Mouse (Mus musculus) cerebellum, adult 11-12 months (tissue): ENCODE data around the gene Arfgap2.

Experiments used
- DNase-seq: peaks from one replicate; pipeline ENCODE4 v3.0.0; 2022

Gene Arfgap2

DNA sequence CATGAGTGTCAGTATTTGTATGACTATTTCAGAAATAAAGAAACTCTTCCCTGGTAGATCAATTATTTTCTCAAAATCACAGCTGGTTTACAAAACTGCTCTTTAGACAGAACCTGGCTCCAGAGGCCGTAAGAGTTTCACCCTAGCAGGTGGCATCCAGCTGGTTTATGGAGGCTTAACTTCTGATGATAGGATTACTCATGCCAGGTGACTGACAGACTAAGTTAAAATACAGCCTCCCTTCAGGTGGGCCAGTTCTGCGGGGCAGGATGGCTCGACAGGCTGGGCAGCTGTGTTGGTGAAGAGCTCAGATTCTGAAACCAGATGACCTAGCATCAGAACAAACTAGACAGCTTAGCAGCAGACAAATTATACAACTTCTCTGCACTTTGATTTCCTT is 44.8 kb downstream of the Arfgap2 start:
- no peak for DNase-seq

- no peak for DNase-seq
Measured at GRCm38 (mm10) chr2:91312578-91313311, 48.0 kb downstream of the Arfgap2 start.

DNA sequence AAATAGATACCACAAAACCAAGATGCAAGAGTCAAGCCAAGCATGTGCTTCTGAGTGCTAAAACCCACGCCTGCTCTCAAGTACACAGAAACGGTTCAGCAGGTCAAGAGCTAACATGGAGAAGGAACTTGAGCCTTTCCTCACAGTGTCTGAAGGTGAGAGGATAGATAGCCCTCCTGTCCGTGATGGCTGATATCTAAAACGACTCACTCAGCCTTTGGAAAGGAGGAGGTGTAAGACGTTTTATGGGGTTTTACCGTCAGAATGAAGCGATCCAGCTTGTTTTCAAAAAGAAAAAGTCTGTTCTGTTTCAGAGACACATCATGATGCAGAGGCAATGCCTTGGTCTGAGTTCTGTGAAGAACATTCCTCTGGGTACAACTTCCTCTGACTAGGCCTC is 49.4 kb downstream of the Arfgap2 start:
- DNase-seq: no peak

GRCm38 (mm10) chr2:91320559-91321529 is 56.1 kb downstream of the Arfgap2 start:
- no peak for DNase-seq

GRCm38 (mm10) chr2:91321923-91322322 is 57.1 kb downstream of the Arfgap2 start:
- no peak for DNase-seq

DNA sequence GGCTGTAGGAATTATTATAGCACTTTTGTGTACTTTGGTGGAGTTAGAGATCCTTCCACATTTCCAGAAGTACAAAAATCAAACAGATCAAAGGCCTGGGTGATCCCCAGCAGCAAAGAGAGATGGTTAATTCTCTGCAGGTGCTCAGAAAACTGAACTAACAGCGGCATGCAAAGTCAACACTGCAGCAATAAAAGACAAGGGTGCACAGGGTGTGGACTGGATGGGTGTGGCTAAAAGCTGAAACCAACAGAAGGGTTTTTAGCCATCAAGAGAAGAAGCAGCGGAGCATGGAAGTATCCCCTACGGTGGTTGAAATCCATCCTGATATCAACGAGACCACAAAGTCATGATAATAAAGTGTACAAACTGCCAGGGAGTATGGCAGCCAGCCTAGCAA is 57.7 kb downstream of the Arfgap2 start:
- DNase-seq: no peak

DNA sequence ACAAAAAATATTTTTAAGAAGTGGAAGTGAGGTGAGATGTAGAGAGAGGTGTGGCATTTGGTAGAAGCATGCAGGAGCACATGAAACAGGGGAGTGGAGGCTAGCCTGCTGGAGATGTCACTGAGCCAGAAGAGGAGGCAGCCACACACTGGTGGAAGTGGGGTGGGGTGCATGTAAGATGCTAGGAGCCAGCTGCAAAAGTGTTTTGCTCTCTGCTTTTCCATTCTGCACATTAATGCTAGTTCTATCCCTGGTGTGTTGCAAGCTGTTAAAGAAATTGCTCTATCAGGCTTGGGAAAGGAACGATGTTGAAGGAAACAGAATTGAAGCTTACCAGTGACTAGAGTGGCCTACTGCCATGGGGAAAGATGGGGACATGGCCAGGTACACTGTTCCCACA is 59.6 kb downstream of the Arfgap2 start:
- DNase-seq: no peak

DNA sequence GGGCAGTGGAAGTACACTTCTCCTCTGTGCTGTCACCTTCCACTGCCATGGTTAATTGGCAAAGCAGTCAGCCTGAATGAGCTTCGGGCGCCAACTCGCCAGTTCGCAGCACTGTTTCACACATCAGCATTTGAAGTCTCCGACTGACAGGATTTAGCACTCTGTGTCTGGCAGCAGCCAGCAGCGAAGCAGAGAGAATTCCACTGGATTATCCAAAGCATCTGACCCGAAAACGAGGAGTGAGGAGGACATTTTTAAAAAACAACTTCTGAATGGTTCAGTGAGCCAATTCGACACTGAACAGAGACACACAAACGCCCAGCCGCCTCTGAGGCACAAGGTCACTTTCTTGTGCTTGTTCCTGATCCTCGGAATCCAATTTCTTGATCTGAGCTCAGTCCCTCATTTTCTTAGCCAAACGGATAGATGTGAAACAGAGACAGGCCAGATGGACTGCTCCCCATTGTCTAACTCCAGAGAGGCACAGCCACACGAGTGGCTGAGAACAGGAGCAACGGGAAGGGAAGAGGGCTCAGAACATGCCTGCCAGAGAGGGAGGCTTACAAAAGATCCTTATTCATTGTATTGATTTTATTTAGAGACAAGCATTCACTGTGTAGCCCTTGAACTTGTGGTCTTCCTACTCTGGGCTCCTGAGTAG is 60.1 kb downstream of the Arfgap2 start:
- DNase-seq: no peak
